Mouse (Mus musculus) heart, adult 2 months (tissue): ENCODE results near the gene Itgbl1. TPM values are rescaled to one million over a fixed set of nuclear protein-coding genes. Genes with fewer than 3 reads are reported as not detected.

ENCODE experiments used
- DNase-seq, 2 experiments: peaks; one replicate each; pipeline ENCODE4 v3.0.0; 2021
- H3K27ac ChIP-seq: fragments of 200-600 bp; 2 replicates; pipeline ENCODE4 v1.8.1; 2022
- H3K27me3 ChIP-seq: fragments of 200-500 bp; 2 replicates; pipeline ENCODE4 v1.6.1; 2012; ENCODE audit warnings: mild to moderate bottlenecking, low read length, inconsistent platforms, mixed read lengths; ENCODE audit not compliant: control insufficient read depth, insufficient read depth
- H3K36me3 ChIP-seq: fragments of 200-500 bp; 2 replicates; pipeline ENCODE4 v1.6.1; 2012; ENCODE audit warnings: low read length, inconsistent platforms; ENCODE audit not compliant: control insufficient read depth, insufficient read depth
- H3K4me1 ChIP-seq: fragments of 200-500 bp; 2 replicates; pipeline ENCODE4 v1.6.1; 2011; ENCODE audit warnings: low read length; ENCODE audit not compliant: control insufficient read depth, insufficient read depth
- H3K4me3 ChIP-seq: fragments of 200-600 bp; 2 replicates; pipeline ENCODE4 v1.8.1; 2022
- H3K79me2 ChIP-seq: fragments of 200-500 bp; replicated peaks from 2 replicates; pipeline ENCODE4 v1.6.1; 2012; ENCODE audit warnings: mild to moderate bottlenecking, inconsistent platforms, low read length, moderate library complexity, mixed read lengths; ENCODE audit not compliant: control insufficient read depth, insufficient read depth
- H3K9ac ChIP-seq: fragments of 200-500 bp; 2 replicates; pipeline ENCODE4 v1.6.1; 2012; ENCODE audit warnings: low read depth, mild to moderate bottlenecking, control low read depth, inconsistent platforms, low read length, mixed read lengths
- CTCF ChIP-seq: fragments of 200-600 bp; IDR thresholded peaks from 2 replicates; pipeline ENCODE4 v1.8.1; 2022; ENCODE audit warnings: antibody characterized with exemption, mild to moderate bottlenecking, moderate library complexity
- EP300 ChIP-seq: fragments of 200-500 bp; IDR thresholded peaks from 2 replicates; pipeline ENCODE4 v1.6.1; 2011; ENCODE audit warnings: low read depth, low read length, control low read depth; ENCODE audit not compliant: insufficient read depth
- POLR2A ChIP-seq: fragments of 200-500 bp; IDR thresholded peaks from 2 replicates; pipeline ENCODE4 v1.6.1; 2011; ENCODE audit warnings: mild to moderate bottlenecking, low read depth, low read length, control low read depth; ENCODE audit not compliant: insufficient read depth
- WGBS: fragments of 180-500 bp; shearing (Covaris S2); methylation state at CpG from one replicate; pipeline ENCODE4 v1.1.7; 2018; 5-methylcytosine and 5-hydroxymethylcytosine counted together
- intact Hi-C: fragments of 180-260 bp; cut with DNase I; formaldehyde crosslinking; loops from one replicate; pipeline ENCODE4 v1.15.1; 2025
- long read RNA-seq: library from polyadenylated mRNA; stranded (forward); transcript quantifications from one replicate; pipeline ENCODE4 v2.0.0, GENCODE M21; 2021
- polyA plus RNA-seq: library from polyadenylated mRNA; depleted of rRNA; stranded (reverse); fragments of >200 nt; gene quantifications from 2 replicates; pipeline ENCODE4 v1.2.3, GENCODE M21; 2012; rRNA removed
- total RNA-seq, 2 experiments: library from RNA; stranded (reverse); gene quantifications; 2 replicates each; pipeline ENCODE4 v1.2.3; 2021

Gene Itgbl1
- total RNA-seq (1 to 10 TPM; 4.3 TPM), polyA plus RNA-seq (4.9 and 6.3 TPM in 2 replicates)
- long read RNA-seq, full-length matches to known transcripts: 5 of 6 reads
- long read RNA-seq, partial matches to known transcripts: 0 of 6 reads
- long read RNA-seq, other reads (novel, unspliced or antisense): 1 of 6 reads

DNA sequence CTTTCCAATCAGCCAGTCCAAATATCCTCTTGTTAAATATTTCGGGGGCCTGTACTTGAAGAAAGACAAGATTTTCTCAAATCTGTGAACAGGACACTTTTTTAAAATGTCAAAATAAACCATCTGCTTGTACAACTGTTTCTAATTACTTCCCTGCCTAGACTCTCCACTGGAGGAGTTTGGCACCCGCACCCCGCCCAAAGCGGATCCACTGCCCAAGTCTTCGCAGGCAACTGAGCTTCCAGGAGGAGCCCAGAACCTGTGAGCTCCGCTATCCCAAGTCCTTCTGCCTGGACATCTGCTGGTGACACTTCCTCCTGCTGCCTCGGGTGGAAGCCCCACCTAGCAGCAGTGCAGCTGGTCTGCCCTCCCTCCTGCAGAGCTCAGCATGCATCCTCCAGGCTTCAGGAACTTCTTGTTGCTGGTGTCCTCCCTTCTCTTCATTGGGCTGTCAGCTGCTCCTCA lies at the start of gene Itgbl1:
Gene Itgbl1 (plus strand): TSS at position 51 of the 465 bp plus-strand sequence.
- no peaks in the 10 kb centered on the region for H3K79me2 ChIP-seq
- intact Hi-C loops: no loop called here
- DNase-seq: peak; percentile 41
- H3K27ac ChIP-seq: no peak within 1 kb of the TSS; the same call in 1 of the 2 replicates
- no peaks in the 10 kb centered on the region for H3K27me3 ChIP-seq
- H3K36me3 ChIP-seq: no peaks in the 10 kb centered on the region
- 0 out of 2 replicates have a peak, but pooled peaks cover 1% of the 10 kb centered on the region for H3K4me1 ChIP-seq
- TF ChIP-seq CTCF (no peak), EP300 (no peak), POLR2A (no peak)
- no peak within 1 kb of the TSS for H3K9ac ChIP-seq
- 33% methylated on average over 7 of the region's 7 CpGs for WGBS
- no peak within 1 kb of the TSS for H3K4me3 ChIP-seq

DNA sequence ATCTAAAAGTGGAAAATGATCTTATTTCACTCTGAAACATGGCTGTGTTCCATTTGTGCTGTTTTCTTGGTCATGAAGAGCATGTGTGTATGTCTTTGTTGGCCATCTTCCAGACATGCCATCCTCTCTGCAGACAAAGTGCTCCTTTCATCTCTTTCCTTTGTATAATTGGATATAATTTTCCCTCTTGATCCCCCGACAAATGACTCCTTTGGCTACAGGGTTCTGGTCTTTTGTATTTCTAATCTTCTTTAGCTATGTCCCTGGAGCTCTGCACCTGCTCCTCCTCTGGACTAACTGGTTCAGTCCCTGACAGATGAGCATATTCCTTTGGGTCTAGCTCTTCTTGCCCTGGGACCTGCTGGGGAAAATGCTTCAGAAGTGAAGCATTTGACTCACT lies 36.8 kb upstream of the Itgbl1 start:
- H3K36me3 ChIP-seq: no peaks in the 10 kb centered on the region
- H3K4me3 ChIP-seq: no peak overlapping the region
- H3K9ac ChIP-seq: no peak overlapping the region
- H3K27me3 ChIP-seq: no peaks in the 10 kb centered on the region
- WGBS: 33% methylated on average over 1 of the region's 1 CpGs
- no peak overlapping the region for H3K27ac ChIP-seq
- no peak for TF ChIP-seq EP300
- TF ChIP-seq POLR2A: no peak
- no peak for TF ChIP-seq CTCF
- DNase-seq: no peak
- no peaks in the 10 kb centered on the region for H3K4me1 ChIP-seq
- no peaks in the 10 kb centered on the region for H3K79me2 ChIP-seq
- intact Hi-C loops: no loop called here

DNA sequence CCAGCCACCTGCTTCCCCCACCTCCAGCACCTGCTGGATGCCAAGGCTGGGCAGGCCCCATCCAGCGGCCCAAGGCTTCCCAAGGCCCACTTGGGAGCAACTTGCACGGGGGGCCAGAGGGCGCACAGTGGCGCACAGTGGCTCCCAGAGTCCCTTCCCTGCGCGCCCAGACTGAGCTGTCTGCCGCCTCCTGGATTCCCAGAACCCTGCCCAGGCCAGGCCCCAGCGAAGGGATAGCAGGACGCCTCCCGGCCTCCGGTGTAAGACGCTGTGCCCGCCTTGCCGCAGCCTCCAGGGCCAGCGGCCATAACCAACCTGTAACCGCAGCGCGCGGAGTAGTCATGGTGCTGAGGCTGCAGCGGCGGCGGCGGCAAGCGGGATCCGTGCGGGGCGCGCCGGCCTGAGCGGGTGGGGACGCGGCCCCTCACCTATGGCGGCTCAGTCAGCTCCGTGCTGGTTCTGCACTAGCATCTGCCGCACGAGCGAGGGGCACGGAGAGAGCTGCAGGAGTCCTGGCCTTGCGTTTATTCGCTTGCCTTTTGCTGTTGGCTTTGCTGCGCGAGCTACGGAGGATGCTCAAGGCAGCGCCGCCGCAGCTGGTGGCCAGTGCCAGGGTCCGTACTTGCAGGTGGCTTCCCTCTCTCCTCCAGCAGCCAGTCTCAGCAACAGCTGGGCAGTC lies 33.1 kb upstream of the Itgbl1 start, which contains the start of gene Nalcn:
Gene Nalcn (minus strand): TSS at position 644 of the 679 bp plus-strand sequence.
- WGBS: 2% methylated on average over 47 of the region's 47 CpGs
- peak; percentile 4 to 29 for DNase-seq
- intact Hi-C loops: no loop called here
- Histone ChIP-seq H3K36me3 (no peaks in the 10 kb centered on the region), H3K4me3 (peak within 1 kb of the TSS; percentile 26), H3K27me3 (no peaks in the 10 kb centered on the region), H3K4me1 (no peaks in the 10 kb centered on the region), H3K79me2 (no peaks in the 10 kb centered on the region), H3K27ac (no peak within 1 kb of the TSS), H3K9ac (peak within 1 kb of the TSS; percentile 33)
- TF ChIP-seq POLR2A (no peak), EP300 (no peak), CTCF (no peak)

DNA sequence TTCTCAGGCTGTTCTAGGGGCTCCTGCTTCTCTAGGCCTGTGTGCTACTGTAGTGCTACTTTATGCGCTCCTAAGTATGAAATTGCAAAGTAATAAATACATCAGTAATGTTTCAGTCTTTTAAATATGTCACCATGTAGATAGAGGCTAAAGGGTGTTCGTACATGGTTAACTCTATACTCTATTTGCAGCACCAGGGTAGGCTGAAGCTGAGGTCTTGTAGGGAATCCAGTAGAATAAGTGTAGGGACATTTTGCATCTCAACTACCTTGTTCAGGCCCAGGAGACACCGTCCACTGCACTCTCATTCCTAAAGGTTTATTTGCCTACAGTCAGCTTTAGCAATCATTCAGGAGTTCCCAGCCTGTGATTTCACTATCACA lies 32.6 kb upstream of the Itgbl1 start:
- Histone ChIP-seq H3K4me1 (no peaks in the 10 kb centered on the region), H3K9ac (peak overlapping the region; percentile 33; the same call in 1 of the 2 replicates), H3K27me3 (no peaks in the 10 kb centered on the region), H3K4me3 (no peak overlapping the region), H3K36me3 (no peaks in the 10 kb centered on the region), H3K79me2 (no peaks in the 10 kb centered on the region), H3K27ac (no peak overlapping the region)
- intact Hi-C loops: no loop called here
- TF ChIP-seq CTCF (no peak), POLR2A (no peak), EP300 (no peak)
- DNase-seq: no peak
- 65% methylated on average over 3 of the region's 3 CpGs for WGBS

DNA sequence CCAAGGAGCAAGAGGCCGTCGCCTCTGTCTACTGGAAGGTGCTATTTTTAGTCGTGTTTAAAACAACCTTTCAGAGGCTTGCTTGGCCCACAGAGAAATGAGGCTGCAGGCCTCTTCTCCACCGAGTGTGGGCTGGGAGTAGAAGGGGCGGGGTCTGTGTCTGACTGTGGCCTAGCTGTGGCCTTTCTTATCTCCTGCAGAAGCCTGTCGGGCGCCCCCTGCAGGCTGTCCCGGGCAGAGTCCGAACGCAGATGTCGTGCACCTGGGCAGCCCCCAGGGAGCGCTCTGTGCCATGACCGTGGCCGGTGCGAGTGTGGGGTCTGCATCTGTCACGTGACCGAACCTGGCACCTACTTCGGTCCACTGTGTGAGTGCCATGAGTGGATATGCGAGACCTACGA lies 1.3 kb downstream of the Itgbl1 start:
- no peak overlapping the region for H3K27ac ChIP-seq
- H3K27me3 ChIP-seq: no peaks in the 10 kb centered on the region
- 0 out of 2 replicates have a peak, but pooled peaks cover 1% of the 10 kb centered on the region for H3K4me1 ChIP-seq
- DNase-seq: peak; percentile 27 to 32
- intact Hi-C loops: no loop called here
- TF ChIP-seq CTCF (peak; percentile 53), EP300 (no peak)
- H3K4me3 ChIP-seq: no peak overlapping the region
- no peaks in the 10 kb centered on the region for H3K36me3 ChIP-seq
- WGBS: 18% methylated on average over 20 of the region's 20 CpGs
- H3K79me2 ChIP-seq: no peaks in the 10 kb centered on the region
- H3K9ac ChIP-seq: no peak overlapping the region

DNA sequence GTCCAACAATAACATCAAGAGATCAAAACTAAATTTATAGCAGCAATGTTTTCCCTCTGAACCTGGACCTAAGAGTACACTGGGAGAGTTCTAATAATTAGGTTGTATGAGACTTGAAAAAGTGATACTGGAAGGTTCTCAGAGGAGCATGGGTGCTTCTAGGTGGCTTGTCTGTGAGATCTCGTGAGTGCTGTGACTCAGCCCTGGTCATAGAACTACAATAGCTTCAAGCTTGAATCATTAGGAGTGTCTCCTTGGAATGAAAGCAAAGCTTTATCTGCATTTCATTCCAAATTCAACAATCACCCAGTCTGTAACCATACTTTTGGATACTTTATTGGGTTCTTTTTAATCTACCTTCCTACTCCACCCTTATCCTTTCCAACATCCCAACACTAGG lies 2.6 kb downstream of the Itgbl1 start:
- no peaks in the 10 kb centered on the region for H3K27me3 ChIP-seq
- TF ChIP-seq EP300 (no peak), POLR2A (no peak), CTCF (no peak)
- H3K4me1 ChIP-seq: 0 out of 2 replicates have a peak, but pooled peaks cover 1% of the 10 kb centered on the region
- H3K27ac ChIP-seq: no peak overlapping the region
- H3K36me3 ChIP-seq: no peaks in the 10 kb centered on the region
- no peaks in the 10 kb centered on the region for H3K79me2 ChIP-seq
- 56% methylated on average over 1 of the region's 1 CpGs for WGBS
- no peak overlapping the region for H3K4me3 ChIP-seq
- no peak for DNase-seq
- intact Hi-C loops: no loop called here
- no peak overlapping the region for H3K9ac ChIP-seq
